Mouse (Mus musculus): Measurements from ENCODE around the gene Gpi1. TPM values are rescaled to one million over a fixed set of nuclear protein-coding genes. Genes with fewer than 3 reads are reported as not detected.
A peak's percentile ranks its signal among the peaks of the same experiment; 100 is the strongest.
"Not testable (repeated sequence)": the region's sequence is repeated elsewhere in the genome, so short reads cannot be mapped to it uniquely, and the experiment has no call there.

Gene Gpi1
- polyA plus RNA-seq, 1 experiment from 2014 or later = 488 TPM

- Histone ChIP-seq H3K27ac (peak overlapping the region; percentile 63), H3K36me3 (ENCODE audit: inconsistent target) (peaks cover 38% of the 10 kb centered on the region), H3K79me2 (ENCODE audit: inconsistent target) (peaks cover 31% of the 10 kb centered on the region)
These were observed 40.7 kb downstream of the Gpi1 start for GRCm38 (mm10) chr7:34189376-34189989.

GRCm38 (mm10) chr7:34183794-34184193 is 46.3 kb downstream of the Gpi1 start:
- no peak overlapping the region for H3K27ac ChIP-seq
- H3K79me2 ChIP-seq (ENCODE audit: inconsistent target) = no peaks in the 10 kb centered on the region
- H3K36me3 ChIP-seq (ENCODE audit: inconsistent target) = peaks cover 51% of the 10 kb centered on the region
- H3K4me3 ChIP-seq (ENCODE audit: inconsistent target) = no peak overlapping the region
- 94% methylated on average over 3 of the region's 3 CpGs for WGBS (ENCODE audit: missing documents)

More at GRCm38 (mm10) chr7:34189376-34189989, 40.7 kb downstream of the Gpi1 start:
- H3K4me3 ChIP-seq (ENCODE audit: inconsistent target) = no peak overlapping the region
- 18% methylated on average over 12 of the region's 12 CpGs for WGBS (ENCODE audit: missing documents)

GRCm38 (mm10) chr7:34183356-34183755 is 46.8 kb downstream of the Gpi1 start:
- Histone ChIP-seq H3K36me3 (ENCODE audit: inconsistent target) (peaks cover 46% of the 10 kb centered on the region), H3K27ac (no peak overlapping the region), H3K79me2 (ENCODE audit: inconsistent target) (no peaks in the 10 kb centered on the region), H3K4me3 (ENCODE audit: inconsistent target) (no peak overlapping the region)
- over 99% methylated on average over 13 of the region's 13 CpGs for WGBS (ENCODE audit: missing documents)

GRCm38 (mm10) chr7:34176241-34176640 is 53.9 kb downstream of the Gpi1 start:
- 79% methylated on average over 5 of the region's 6 CpGs for WGBS (ENCODE audit: missing documents)
- H3K4me3 ChIP-seq (ENCODE audit: inconsistent target); H3K79me2 ChIP-seq (ENCODE audit: inconsistent target); H3K27ac ChIP-seq; H3K36me3 ChIP-seq (ENCODE audit: inconsistent target): not testable (repeated sequence)

- WGBS (ENCODE audit: missing documents) = 93% methylated on average over 1 of the region's 1 CpGs
- no peaks in the 10 kb centered on the region for H3K36me3 ChIP-seq (ENCODE audit: inconsistent target)
- peaks cover 10% of the 10 kb centered on the region for H3K79me2 ChIP-seq (ENCODE audit: inconsistent target)
These were observed 57.9 kb downstream of the Gpi1 start for GRCm38 (mm10) chr7:34172251-34172650.

GRCm38 (mm10) chr7:34169454-34169853 is 60.7 kb downstream of the Gpi1 start, which contains the start of gene Uba2:
Gene Uba2, minus strand, starts transcription at chr7:34169599.
- peak within 1 kb of the TSS; percentile 7; the same call in 1 of the 2 replicates for H3K4me3 ChIP-seq (ENCODE audit: inconsistent target)
- H3K27ac ChIP-seq = no peak within 1 kb of the TSS
- peaks cover 10% of the 10 kb centered on the region for H3K36me3 ChIP-seq (ENCODE audit: inconsistent target)
- peaks cover 38% of the 10 kb centered on the region for H3K79me2 ChIP-seq (ENCODE audit: inconsistent target)
- WGBS (ENCODE audit: missing documents) = 96% methylated on average over 3 of the region's 3 CpGs

More at GRCm38 (mm10) chr7:34172251-34172650, 57.9 kb downstream of the Gpi1 start:
- Histone ChIP-seq H3K4me3 (ENCODE audit: inconsistent target) (no peak overlapping the region), H3K27ac (no peak overlapping the region)

- H3K36me3 ChIP-seq (ENCODE audit: inconsistent target) = peaks cover 12% of the 10 kb centered on the region
- no peak overlapping the region for H3K27ac ChIP-seq
- peaks cover 39% of the 10 kb centered on the region for H3K79me2 ChIP-seq (ENCODE audit: inconsistent target)
- WGBS (ENCODE audit: missing documents) = 8% methylated on average over 29 of the region's 30 CpGs
- peak overlapping the region; percentile 78; the same call in 1 of the 2 replicates for H3K4me3 ChIP-seq (ENCODE audit: inconsistent target)
These were observed 61.5 kb downstream of the Gpi1 start for GRCm38 (mm10) chr7:34168470-34169251.

- peak overlapping the region; percentile 78 for H3K4me3 ChIP-seq (ENCODE audit: inconsistent target)
- H3K27ac ChIP-seq = peak overlapping the region; percentile 34
- H3K36me3 ChIP-seq (ENCODE audit: inconsistent target) = peaks cover 19% of the 10 kb centered on the region
- H3K79me2 ChIP-seq (ENCODE audit: inconsistent target) = peaks cover 39% of the 10 kb centered on the region
- 0% methylated on average over 53 of the region's 54 CpGs for WGBS (ENCODE audit: missing documents)
These were observed 62.2 kb downstream of the Gpi1 start for GRCm38 (mm10) chr7:34167766-34168469.

GRCm38 (mm10) chr7:34166850-34167249 is 63.3 kb downstream of the Gpi1 start:
- peaks cover 39% of the 10 kb centered on the region for H3K79me2 ChIP-seq (ENCODE audit: inconsistent target)
- peak overlapping the region; percentile 78 for H3K4me3 ChIP-seq (ENCODE audit: inconsistent target)
- 48% methylated on average over 3 of the region's 4 CpGs for WGBS (ENCODE audit: missing documents)
- peaks cover 29% of the 10 kb centered on the region for H3K36me3 ChIP-seq (ENCODE audit: inconsistent target)
- H3K27ac ChIP-seq = no peak overlapping the region

- H3K36me3 ChIP-seq (ENCODE audit: inconsistent target) = peaks cover 37% of the 10 kb centered on the region
- no peak overlapping the region for H3K4me3 ChIP-seq (ENCODE audit: inconsistent target)
- H3K79me2 ChIP-seq (ENCODE audit: inconsistent target) = peaks cover 39% of the 10 kb centered on the region
- WGBS (ENCODE audit: missing documents) = 91% methylated on average over 3 of the region's 3 CpGs
- H3K27ac ChIP-seq = no peak overlapping the region
These were observed 64.1 kb downstream of the Gpi1 start for GRCm38 (mm10) chr7:34165999-34166398.

- peaks cover 39% of the 10 kb centered on the region for H3K79me2 ChIP-seq (ENCODE audit: inconsistent target)
- H3K36me3 ChIP-seq (ENCODE audit: inconsistent target) = peaks cover 48% of the 10 kb centered on the region
- H3K27ac ChIP-seq = no peak overlapping the region
- WGBS (ENCODE audit: missing documents) = 89% methylated on average over 7 of the region's 7 CpGs
- no peak overlapping the region for H3K4me3 ChIP-seq (ENCODE audit: inconsistent target)
These were observed 65.5 kb downstream of the Gpi1 start for GRCm38 (mm10) chr7:34164671-34165070.

- Histone ChIP-seq H3K79me2 (ENCODE audit: inconsistent target) (no peaks in the 10 kb centered on the region; the same call in 1 of the 2 replicates), H3K36me3 (ENCODE audit: inconsistent target) (peaks cover 86% of the 10 kb centered on the region), H3K4me3 (ENCODE audit: inconsistent target) (no peak overlapping the region), H3K27ac (no peak overlapping the region)
- WGBS (ENCODE audit: missing documents) = 100% methylated on average over 2 of the region's 3 CpGs
These were observed 71.0 kb downstream of the Gpi1 start for GRCm38 (mm10) chr7:34159167-34159566.

GRCm38 (mm10) chr7:34157994-34158393 is 72.1 kb downstream of the Gpi1 start:
- Histone ChIP-seq H3K79me2 (ENCODE audit: inconsistent target) (no peaks in the 10 kb centered on the region; the same call in 1 of the 2 replicates), H3K27ac (no peak overlapping the region), H3K36me3 (ENCODE audit: inconsistent target) (peaks cover 89% of the 10 kb centered on the region)

More at GRCm38 (mm10) chr7:34157994-34158393, 72.1 kb downstream of the Gpi1 start:
- H3K4me3 ChIP-seq (ENCODE audit: inconsistent target) = no peak overlapping the region
- 97% methylated on average over 3 of the region's 3 CpGs for WGBS (ENCODE audit: missing documents)

Measured in macrophage (primary cell).